In the genomic region with DNA sequence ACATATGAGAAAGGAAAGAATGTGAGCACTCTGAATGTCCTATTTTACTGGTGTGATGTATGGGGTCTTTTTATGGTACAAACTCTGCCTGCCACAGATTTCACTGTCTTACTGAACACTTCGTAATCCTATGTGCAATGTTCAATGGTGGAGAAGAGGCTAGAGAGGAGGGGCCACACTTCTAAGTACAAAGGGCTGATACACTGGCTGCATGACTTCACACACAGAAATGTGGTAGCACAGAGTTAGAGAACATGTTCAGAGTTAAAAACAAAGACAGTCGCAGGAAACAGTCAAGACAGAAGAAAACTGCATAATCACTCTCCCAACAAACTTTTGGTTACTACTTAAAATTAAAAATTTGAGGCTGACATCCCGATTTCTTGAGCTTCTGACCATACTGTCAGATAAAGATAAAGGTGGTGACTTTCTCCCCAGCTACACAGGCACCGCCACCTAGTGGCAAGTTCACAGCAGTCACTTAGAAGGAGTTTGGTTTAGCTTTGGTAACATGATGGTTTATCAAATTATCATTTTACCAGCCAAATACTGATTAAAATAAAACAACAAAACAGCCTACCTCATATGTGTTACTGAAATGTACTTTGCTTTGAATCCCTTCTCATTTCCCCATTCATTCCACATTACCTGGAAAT, we compare ENCODE assay signal across 9 mouse cellular contexts. TPM values are rescaled to one million over a fixed set of nuclear protein-coding genes. Genes with fewer than 3 reads are reported as not detected.
DNase-seq lines count a peak whose midpoint lies in the region; ATAC-seq and TF ChIP-seq lines count a peak whose summit lies in the region.
"Had no signal": no experiment of that assay in that cellular context is flagged by ENCODE, and none has a peak within 500 bp of the region (broad histone marks: within the 10 kb centered on the region; RNA-seq: fewer than 3 reads in every experiment).

No protein-coding gene starts in this region.

- H3K9ac ChIP-seq in limb, embryonic 11.5 days (ENCODE audit: low read length) = no peak overlapping the region

- no peak for TF ChIP-seq POLR2A in cerebellum, adult 2 months (IDR thresholded peaks at IDR 0.05; ENCODE audit: borderline replicate concordance, insufficient read depth, low read length)

- peaks cover 79% of the 10 kb centered on the region for H3K36me3 ChIP-seq in G1E (replicated peaks)
- H3K36me3 ChIP-seq in limb, embryonic 11.5 days (ENCODE audit: control insufficient read depth, insufficient read depth, low read length) = peaks cover 15% of the 10 kb centered on the region; the same call in 1 of the 2 replicates

- TF ChIP-seq CTCF in cerebellum, adult 2 months (IDR thresholded peaks at IDR 0.05; ENCODE audit: borderline replicate concordance, insufficient read depth, low read depth, low read length) = peak; percentile 75
- TF ChIP-seq CTCF in G1E (IDR thresholded peaks at IDR 0.05; ENCODE audit: low read depth, low read length) = 0 out of 2 replicates have a peak, but pooled peaks have one; percentile 38

- WGBS in cerebellum, adult 2 months = 56% methylated on average over 4 of the region's 4 CpGs
- WGBS in limb, embryonic 11.5 days = 82% methylated on average over 4 of the region's 4 CpGs

- no peak overlapping the region for H3K4me2 ChIP-seq in limb, embryonic 11.5 days (ENCODE audit: low read depth, severe bottlenecking)

- peak; percentile 35 to 42 for DNase-seq in cerebellum, adult 2 months
- DNase-seq in cerebellum, adult 9-11 months = no peak
- DNase-seq in left cerebral cortex, postnatal 14 days (ENCODE audit: low spot score in 2 of 2) = peak; percentile 26 to 42
- no peak for DNase-seq in left cerebral cortex, adult 11 months (ENCODE audit: low spot score)
- DNase-seq in G1E (ENCODE audit: low spot score) = peak; percentile 4
- peak; percentile 50 for DNase-seq in limb, embryonic 11.5 days (ENCODE audit: low spot score)
- DNase-seq in thymus, postnatal 0 days (ENCODE audit: low spot score) = peak; percentile 28

- peak; percentile 54 for ATAC-seq in G1E (ENCODE audit: extremely low read depth, insufficient number of reproducible peaks, low FRiP score, poor library complexity, severe bottlenecking)
- peak; percentile 90 for ATAC-seq in common myeloid progenitor, adult 5-6 weeks (replicated peaks; ENCODE audit: low read depth, poor library complexity, severe bottlenecking)
- ATAC-seq in limb, embryonic 11.5 days (ENCODE audit: insufficient number of reproducible peaks, low FRiP score, low TSS enrichment, low read depth) = no peak

- H3K4me3 ChIP-seq in cerebellum, adult 2 months (replicated peaks; ENCODE audit: insufficient read depth, low read depth, low read length) = no peak overlapping the region
- H3K4me3 ChIP-seq in G1E (ENCODE audit: low read depth, low read length) = no peak overlapping the region
- H3K4me3 ChIP-seq in limb, embryonic 11.5 days (ENCODE audit: low read depth, low read length) = no peak overlapping the region
- H3K4me3 ChIP-seq: myocyte had no signal

- peaks cover 3% of the 10 kb centered on the region; the same call in 1 of the 2 replicates for H3K4me1 ChIP-seq in cerebellum, adult 2 months (ENCODE audit: control insufficient read depth, insufficient read depth, low read length)
- peaks cover 3% of the 10 kb centered on the region; the same call in 1 of the 2 replicates for H3K4me1 ChIP-seq in G1E (ENCODE audit: insufficient read depth, low read depth, low read length)
- no peaks in the 10 kb centered on the region for H3K4me1 ChIP-seq in limb, embryonic 11.5 days (ENCODE audit: control insufficient read depth, insufficient read depth, low read length)

- no peak overlapping the region for H3K27ac ChIP-seq in cerebellum, adult 2 months (ENCODE audit: insufficient read depth, low read length)
- no peak overlapping the region for H3K27ac ChIP-seq in limb, embryonic 11.5 days (replicated peaks; ENCODE audit: low read depth, low read length)

- intact Hi-C loops in left cerebral cortex, postnatal 14 days (cut with DNase I) = loop anchor here (5.0 kb wide), 2 partner anchors 482 to 547 kb away; no protein-coding TSS in a partner anchor

- no peaks in the 10 kb centered on the region for H3K27me3 ChIP-seq in cerebellum, adult 2 months (ENCODE audit: control insufficient read depth, insufficient read depth, low read length)
- no peaks in the 10 kb centered on the region for H3K27me3 ChIP-seq in G1E (ENCODE audit: insufficient read depth, low read length)
- H3K27me3 ChIP-seq in limb, embryonic 11.5 days (ENCODE audit: control insufficient read depth, insufficient read depth, low read length) = no peaks in the 10 kb centered on the region

- H3K9me3 ChIP-seq in G1E (replicated peaks) = no peaks in the 10 kb centered on the region
- no peaks in the 10 kb centered on the region for H3K9me3 ChIP-seq in limb, embryonic 11.5 days (ENCODE audit: control insufficient read depth, low read length)

RNA-seq across cellular contexts. Expression of a gene that starts 12.4 kb away (rescaled TPM):
- 91.6 and 92.7 TPM in 2 replicates for polyA plus RNA-seq in cerebellum, adult 2 months (2012; rRNA removed)
- total RNA-seq in left cerebral cortex, postnatal 14 days (2021) = 10 to 100 TPM; 93.8 to 96.4 TPM
- total RNA-seq in G1E (2014; fragmentation: Nextera tagmentation) (345 and 358 TPM in 2 replicates), G1E (2017) (196 and 235 TPM in 2 replicates)
- 10.8 and 18.6 TPM in 2 replicates for polyA plus RNA-seq in G1E (2012)
- total RNA-seq in common myeloid progenitor, adult 5-6 weeks (2017) = 292 and 293 TPM in 2 replicates
- 308 and 323 TPM in 2 replicates for polyA plus RNA-seq in limb, embryonic 11.5 days (2014; fragmentation: Nextera tagmentation; extraction: Ambion mirVana)
- 116 and 128 TPM in 2 replicates for polyA plus RNA-seq in thymus, postnatal 0 days (2015; fragmentation: Nextera tagmentation; extraction: Ambion mirVana)

Comparison
In these comparisons a context has a peak if more than half of its experiments do, and no peak if none do; other contexts are left out.
1. DNase-seq: peak in cerebellum, adult 2 months (2 of 2), left cerebral cortex, postnatal 14 days (2 of 2), G1E (single experiment), limb, embryonic 11.5 days (single experiment) and thymus, postnatal 0 days (single experiment); none in cerebellum, adult 9-11 months (single experiment) and left cerebral cortex, adult 11 months (single experiment).